Mouse (Mus musculus) lung, embryonic 14.5 days (tissue): ENCODE data around the gene Kynu. TPM values are rescaled to one million over a fixed set of nuclear protein-coding genes. Genes with fewer than 3 reads are reported as not detected.
A peak's percentile ranks its signal among the peaks of the same experiment; 100 is the strongest.

ENCODE experiments used
- ATAC-seq: fragments of 200-750 bp; cut with Nextera tagmentation; 2 replicates; pipeline ENCODE4 v1.8.0; 2017; ENCODE audit warnings: mild to moderate bottlenecking, moderate TSS enrichment, moderate library complexity; ENCODE audit not compliant: insufficient read depth
- DNase-seq: peaks from one replicate; pipeline ENCODE4 v3.0.0-alpha.2; 2015
- H3K27ac ChIP-seq: fragments of 300-500 bp; sonication (generic); 2 replicates; pipeline ENCODE4 v1.5.1; 2014; ENCODE audit warnings: low read depth, mild to moderate bottlenecking, moderate library complexity
- H3K27me3 ChIP-seq: fragments of 300-500 bp; sonication (generic); 2 replicates; pipeline ENCODE4 v1.6.1; 2014; ENCODE audit warnings: low read length, control low read depth; ENCODE audit not compliant: insufficient read depth
- H3K36me3 ChIP-seq: fragments of 300-500 bp; sonication (generic); 2 replicates; pipeline ENCODE4 v1.6.1; 2014; ENCODE audit warnings: control low read depth; ENCODE audit not compliant: insufficient read depth
- H3K4me1 ChIP-seq: fragments of 300-500 bp; sonication (generic); 2 replicates; pipeline ENCODE4 v1.6.1; 2014; ENCODE audit warnings: antibody characterized with exemption, control low read depth; ENCODE audit not compliant: insufficient read depth
- H3K4me2 ChIP-seq: fragments of 300-500 bp; sonication (generic); 2 replicates; pipeline ENCODE4 v1.6.1; 2014; ENCODE audit warnings: mild to moderate bottlenecking
- H3K4me3 ChIP-seq: fragments of 300-500 bp; sonication (generic); 2 replicates; pipeline ENCODE4 v1.5.1; 2014; ENCODE audit warnings: low read depth, low read length
- H3K9ac ChIP-seq: fragments of 300-500 bp; sonication (generic); 2 replicates; pipeline ENCODE4 v1.6.1; 2014
- H3K9me3 ChIP-seq: fragments of 300-500 bp; sonication (generic); 2 replicates; pipeline ENCODE4 v1.6.1; 2016; ENCODE audit warnings: low read depth, low read length, control low read depth
- CTCF ChIP-seq: IDR thresholded peaks from 2 replicates; pipeline ENCODE4 v1.5.1; 2016; ENCODE audit warnings: antibody characterized with exemption, low read depth
- WGBS: fragments of 180-500 bp; shearing (Covaris S2); extraction: QIAGEN DNeasy Blood & Tissue Kit; methylation state at CpG from one replicate; pipeline ENCODE4 v1.1.7; 2014; 5-methylcytosine and 5-hydroxymethylcytosine counted together
- polyA plus RNA-seq: library from polyadenylated mRNA; unstranded; fragments of >200 nt; fragmentation: Nextera tagmentation; extraction: Ambion mirVana; gene quantifications from 2 replicates; pipeline ENCODE4 v1.2.1, GENCODE M21; 2014

Kynu gene
- polyA plus RNA-seq, 1 experiment from 2014 or later: 0.14 TPM

- ATAC-seq: no peak
- H3K4me1 ChIP-seq: no peaks in the 10 kb centered on the region
- no peaks in the 10 kb centered on the region for H3K9me3 ChIP-seq
- WGBS: 62% methylated on average over 2 of the region's 2 CpGs
- H3K4me2 ChIP-seq: no peak overlapping the region
- no peak overlapping the region for H3K9ac ChIP-seq
- no peaks in the 10 kb centered on the region for H3K27me3 ChIP-seq
- H3K27ac ChIP-seq: no peak overlapping the region
- no peaks in the 10 kb centered on the region for H3K36me3 ChIP-seq
- H3K4me3 ChIP-seq: no peak overlapping the region
- no peak for TF ChIP-seq CTCF
- DNase-seq: no peak
Measured at GRCm38 (mm10) chr2:43646962-43647361, 91.8 kb downstream of the Kynu start.

GRCm38 (mm10) chr2:43669588-43669987 lies 114.5 kb downstream of the Kynu start:
- Histone ChIP-seq H3K27me3 (no peaks in the 10 kb centered on the region), H3K9me3 (no peaks in the 10 kb centered on the region), H3K27ac (no peak overlapping the region), H3K36me3 (no peaks in the 10 kb centered on the region), H3K4me3 (no peak overlapping the region), H3K4me1 (no peaks in the 10 kb centered on the region), H3K9ac (no peak overlapping the region), H3K4me2 (no peak overlapping the region)
- no peak for TF ChIP-seq CTCF
- DNase-seq (no peak), ATAC-seq (no peak)

- Histone ChIP-seq H3K4me3 (no peak overlapping the region), H3K9me3 (no peaks in the 10 kb centered on the region), H3K4me2 (no peak overlapping the region), H3K9ac (no peak overlapping the region), H3K36me3 (no peaks in the 10 kb centered on the region), H3K4me1 (no peaks in the 10 kb centered on the region), H3K27ac (no peak overlapping the region), H3K27me3 (no peaks in the 10 kb centered on the region)
- peak; percentile 91 for TF ChIP-seq CTCF
- DNase-seq (peak; percentile 89), ATAC-seq (peak; percentile 75; the same call in 1 of the 2 replicates)
- WGBS: under 1% methylated on average over 6 of the region's 6 CpGs
Measured at GRCm38 (mm10) chr2:43673619-43674018, 118.5 kb downstream of the Kynu start.

- H3K27ac ChIP-seq: no peak overlapping the region
- H3K9ac ChIP-seq: no peak overlapping the region
- H3K36me3 ChIP-seq: no peaks in the 10 kb centered on the region
- H3K9me3 ChIP-seq: no peaks in the 10 kb centered on the region
- DNase-seq (no peak), ATAC-seq (no peak)
- no peaks in the 10 kb centered on the region for H3K27me3 ChIP-seq
- no peak for TF ChIP-seq CTCF
- no peak overlapping the region for H3K4me2 ChIP-seq
- H3K4me3 ChIP-seq: no peak overlapping the region
- no peaks in the 10 kb centered on the region for H3K4me1 ChIP-seq
- 52% methylated on average over 3 of the region's 3 CpGs for WGBS
Measured at GRCm38 (mm10) chr2:43674098-43674497, 119.0 kb downstream of the Kynu start.

- no peak overlapping the region for H3K4me3 ChIP-seq
- H3K36me3 ChIP-seq: no peaks in the 10 kb centered on the region
- no peak overlapping the region for H3K9ac ChIP-seq
- no peak overlapping the region for H3K27ac ChIP-seq
- no peaks in the 10 kb centered on the region for H3K27me3 ChIP-seq
- ATAC-seq (no peak), DNase-seq (no peak)
- 67% methylated on average over 4 of the region's 4 CpGs for WGBS
- H3K4me2 ChIP-seq: no peak overlapping the region
- no peak for TF ChIP-seq CTCF
- no peaks in the 10 kb centered on the region for H3K9me3 ChIP-seq
- H3K4me1 ChIP-seq: no peaks in the 10 kb centered on the region
Measured at GRCm38 (mm10) chr2:43675277-43675676, 120.1 kb downstream of the Kynu start.

GRCm38 (mm10) chr2:43690402-43690801 lies 135.3 kb downstream of the Kynu start:
- Histone ChIP-seq H3K27ac (no peak overlapping the region), H3K9ac (no peak overlapping the region), H3K27me3 (no peaks in the 10 kb centered on the region), H3K9me3 (no peaks in the 10 kb centered on the region), H3K36me3 (no peaks in the 10 kb centered on the region), H3K4me2 (no peak overlapping the region), H3K4me1 (no peaks in the 10 kb centered on the region), H3K4me3 (no peak overlapping the region)
- DNase-seq (no peak), ATAC-seq (no peak)
- 70% methylated on average over 2 of the region's 2 CpGs for WGBS
- no peak for TF ChIP-seq CTCF

GRCm38 (mm10) chr2:43691290-43691689 lies 136.2 kb downstream of the Kynu start:
- no peaks in the 10 kb centered on the region for H3K27me3 ChIP-seq
- no peak overlapping the region for H3K4me3 ChIP-seq
- H3K4me1 ChIP-seq: no peaks in the 10 kb centered on the region
- ATAC-seq (no peak), DNase-seq (no peak)
- H3K36me3 ChIP-seq: no peaks in the 10 kb centered on the region
- H3K27ac ChIP-seq: no peak overlapping the region
- no peaks in the 10 kb centered on the region for H3K9me3 ChIP-seq
- no peak overlapping the region for H3K4me2 ChIP-seq
- TF ChIP-seq CTCF: no peak
- no peak overlapping the region for H3K9ac ChIP-seq
- WGBS: 78% methylated on average over 2 of the region's 2 CpGs

- H3K27ac ChIP-seq: no peak overlapping the region
- 80% methylated on average over 3 of the region's 3 CpGs for WGBS
Measured at GRCm38 (mm10) chr2:43695635-43696034, 140.5 kb downstream of the Kynu start.

More at GRCm38 (mm10) chr2:43695635-43696034, 140.5 kb downstream of the Kynu start:
- Histone ChIP-seq H3K4me3 (no peak overlapping the region), H3K4me1 (no peaks in the 10 kb centered on the region), H3K27me3 (no peaks in the 10 kb centered on the region), H3K9me3 (no peaks in the 10 kb centered on the region), H3K4me2 (no peak overlapping the region), H3K36me3 (no peaks in the 10 kb centered on the region), H3K9ac (no peak overlapping the region)
- DNase-seq (no peak), ATAC-seq (no peak)
- no peak for TF ChIP-seq CTCF
